Mouse (Mus musculus): ENCODE measurements around the gene Slx1b.
"Not testable (repeated sequence)": the region's sequence is repeated elsewhere in the genome, so short reads cannot be mapped to it uniquely, and the experiment has no call there.

Gene Slx1b

DNA sequence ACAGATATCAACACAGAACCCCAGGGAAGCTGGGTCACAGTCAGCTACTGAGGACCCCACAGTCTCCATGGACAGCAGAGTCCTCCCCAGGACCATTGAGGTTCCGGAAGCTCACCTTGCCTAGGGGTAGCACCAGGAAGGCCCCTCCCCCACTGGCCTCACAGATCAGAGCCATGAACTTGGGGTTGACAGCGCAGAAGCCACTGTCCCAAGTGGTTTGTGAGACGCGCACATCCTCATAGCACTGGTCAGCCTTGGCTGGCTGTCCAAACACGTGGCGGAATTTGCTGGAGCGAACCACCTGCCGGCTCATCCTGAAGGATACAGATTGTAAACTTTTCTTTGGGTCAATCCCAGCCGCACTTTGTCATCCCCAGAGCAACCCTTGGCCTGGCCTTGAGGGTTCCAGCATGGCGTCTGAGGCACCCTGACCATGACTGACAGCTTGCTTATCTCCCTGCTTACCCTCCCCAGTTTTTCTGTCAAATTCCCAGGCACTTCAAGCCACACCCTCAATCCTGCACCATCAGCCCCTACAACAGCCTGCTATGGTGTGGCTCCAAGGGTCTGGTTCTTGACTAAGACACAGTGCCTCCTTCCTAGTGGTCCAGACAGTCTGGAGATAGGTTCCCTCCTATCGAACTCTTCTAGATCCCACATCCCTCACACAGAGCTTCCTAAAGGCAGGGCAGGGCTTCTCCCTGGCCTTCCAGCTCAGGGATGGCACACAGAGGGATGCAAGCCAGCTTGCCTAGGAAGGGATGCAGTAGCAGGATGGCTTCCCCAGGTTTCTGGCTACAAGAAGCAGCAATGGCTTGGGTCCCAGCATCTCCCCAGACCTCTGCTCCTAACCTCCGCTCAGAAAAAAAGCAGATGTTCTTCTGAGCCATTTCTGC lies 7.5 kb upstream of the Slx1b start:
- in situ Hi-C loops (cut with MboI, MseI): no loop called here

DNA sequence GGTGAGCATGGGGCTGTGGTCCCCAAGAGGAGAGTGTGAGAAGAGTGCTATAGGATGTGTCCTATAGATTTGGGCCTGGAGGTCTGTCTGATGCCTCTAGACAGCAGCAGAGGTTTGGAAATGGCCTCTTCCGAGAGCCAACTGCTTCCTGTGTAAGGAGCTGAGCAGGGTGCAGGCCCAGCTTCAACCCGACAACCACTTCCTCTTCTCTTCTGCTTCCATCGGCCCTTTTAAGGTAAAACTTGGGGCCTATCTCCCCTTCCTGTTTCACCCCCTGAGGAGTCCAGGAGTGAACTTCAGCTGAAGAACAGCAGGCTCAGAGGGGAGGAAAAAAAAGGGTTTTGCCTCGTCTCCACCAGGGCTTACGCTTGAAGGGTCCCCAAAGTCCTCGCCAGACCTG lies 6.8 kb upstream of the Slx1b start:
- in situ Hi-C loops (cut with MboI, MseI): no loop called here

DNA sequence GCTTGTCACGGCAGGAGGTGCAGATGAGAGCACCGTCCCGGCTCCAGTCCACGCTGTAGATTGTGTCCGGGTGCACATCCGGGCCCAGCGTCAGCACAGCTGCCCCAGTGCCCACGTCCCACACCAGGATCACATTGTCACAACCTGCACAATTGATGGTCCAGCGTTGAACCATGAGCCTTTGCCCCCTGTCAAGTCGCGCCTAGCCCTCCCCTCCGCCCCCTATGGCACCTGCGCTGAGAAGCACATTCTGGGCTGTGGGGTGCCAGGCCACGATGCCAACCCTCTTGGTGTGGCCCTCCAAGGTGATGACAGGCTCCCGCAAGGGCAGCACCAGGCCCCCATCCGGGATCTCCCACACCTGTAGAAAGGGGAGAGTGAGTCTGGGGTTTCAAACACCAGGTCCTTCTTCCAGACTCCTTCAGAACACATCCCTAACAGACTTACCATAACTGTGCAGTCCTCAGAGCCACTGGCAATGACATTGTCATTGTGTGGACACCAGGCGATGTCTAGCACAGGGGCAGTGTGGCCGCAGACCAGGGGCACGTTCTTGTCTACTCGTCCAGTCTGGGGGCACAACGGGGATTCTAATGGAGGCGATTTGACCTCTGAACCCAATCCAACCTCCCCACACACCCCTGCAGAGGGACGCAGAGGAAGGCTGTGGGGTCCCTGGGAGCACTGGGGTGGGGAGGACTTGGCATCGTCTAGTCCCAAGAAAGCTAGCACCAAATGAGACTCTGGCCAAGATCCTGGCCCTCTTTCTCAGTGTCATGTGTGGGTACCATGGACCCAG lies 6.2 kb upstream of the Slx1b start:
- in situ Hi-C loops (cut with MboI, MseI): no loop called here

DNA sequence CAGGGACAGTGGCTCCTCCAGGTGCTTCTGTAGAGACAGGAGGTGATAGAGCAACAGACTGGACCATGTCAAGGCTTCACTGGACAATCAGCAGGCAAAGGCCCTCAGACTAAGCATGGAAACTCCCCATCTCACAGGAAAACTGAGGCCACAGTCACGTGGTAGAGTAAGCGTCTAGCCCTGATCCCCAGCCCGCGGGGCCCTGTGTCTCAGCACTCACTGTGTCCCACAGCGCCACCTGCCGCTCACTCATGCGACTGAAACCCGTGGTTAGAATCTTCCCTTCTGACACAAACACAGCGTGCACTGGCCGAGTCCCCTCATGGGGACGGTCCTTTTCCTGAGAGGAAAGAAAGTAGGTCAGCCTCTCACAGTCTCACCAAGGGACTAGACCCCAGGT lies 5.5 kb upstream of the Slx1b start:
- in situ Hi-C loops (cut with MboI, MseI): no loop called here

DNA sequence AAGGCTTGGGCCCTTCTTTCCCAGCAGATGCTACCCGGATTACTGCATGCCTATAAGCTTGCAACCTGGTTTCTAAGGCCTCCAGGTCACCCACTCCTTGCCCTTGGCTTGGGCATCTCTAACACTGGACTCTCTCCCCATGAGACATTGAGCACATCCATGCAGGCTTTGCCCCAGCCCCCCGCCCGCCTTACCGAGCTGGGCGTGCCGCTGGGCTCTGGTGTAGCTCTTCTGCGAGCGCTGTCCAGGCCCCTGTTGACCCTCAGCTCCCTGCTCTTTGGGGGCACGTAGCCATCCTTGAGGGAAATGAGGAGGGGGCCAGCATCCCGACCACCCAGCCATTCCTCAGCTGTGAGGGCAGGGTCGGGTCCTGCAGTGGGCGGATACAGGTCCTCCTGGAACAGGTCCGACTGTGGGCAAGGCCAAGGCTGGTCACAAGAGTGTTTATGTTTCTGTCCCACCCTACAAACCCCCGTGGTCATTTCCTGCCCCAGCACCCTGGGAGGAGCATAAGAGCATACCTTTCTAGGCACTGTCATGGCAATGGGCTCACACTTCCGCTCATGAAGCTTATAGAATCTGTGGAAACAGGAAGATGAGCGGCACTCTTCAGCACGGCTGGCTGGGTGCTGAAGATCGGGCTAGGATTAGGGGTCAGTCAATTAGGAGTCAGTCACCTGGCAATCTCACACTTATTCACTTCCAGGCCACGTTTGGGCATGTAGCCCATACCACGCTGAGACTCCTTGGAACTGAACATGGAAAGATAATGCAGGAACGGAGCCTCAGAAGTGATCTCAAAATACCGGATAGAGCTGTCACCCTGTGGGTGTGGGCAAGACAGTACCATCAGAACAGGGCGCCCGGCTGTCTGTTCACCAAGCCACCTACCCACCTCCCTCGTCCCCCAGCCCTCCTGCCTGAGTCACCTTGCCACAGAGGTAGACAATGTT lies 4.8 kb upstream of the Slx1b start:
- in situ Hi-C loops (cut with MboI, MseI): no loop called here

DNA sequence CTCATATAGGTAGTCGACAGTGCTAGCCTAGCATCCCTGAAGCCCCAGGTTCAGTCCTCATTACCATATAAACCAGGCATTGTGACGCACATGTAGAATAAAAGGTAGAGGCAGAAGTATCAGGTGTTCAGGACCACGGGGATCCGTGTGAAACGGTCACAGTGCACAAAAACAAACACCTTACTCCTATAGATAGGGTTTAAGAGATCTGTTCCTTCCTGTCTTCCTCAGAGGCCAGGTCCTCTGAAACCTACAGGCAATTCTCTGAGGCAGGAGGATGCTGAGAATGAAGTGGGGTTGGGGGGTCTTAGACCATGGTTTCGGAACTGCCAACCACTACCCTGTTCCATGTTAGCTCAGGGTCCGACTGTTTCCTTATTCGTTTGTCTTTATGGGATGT lies 2.3 kb upstream of the Slx1b start:
- in situ Hi-C loops (cut with MboI, MseI): no loop called here

DNA sequence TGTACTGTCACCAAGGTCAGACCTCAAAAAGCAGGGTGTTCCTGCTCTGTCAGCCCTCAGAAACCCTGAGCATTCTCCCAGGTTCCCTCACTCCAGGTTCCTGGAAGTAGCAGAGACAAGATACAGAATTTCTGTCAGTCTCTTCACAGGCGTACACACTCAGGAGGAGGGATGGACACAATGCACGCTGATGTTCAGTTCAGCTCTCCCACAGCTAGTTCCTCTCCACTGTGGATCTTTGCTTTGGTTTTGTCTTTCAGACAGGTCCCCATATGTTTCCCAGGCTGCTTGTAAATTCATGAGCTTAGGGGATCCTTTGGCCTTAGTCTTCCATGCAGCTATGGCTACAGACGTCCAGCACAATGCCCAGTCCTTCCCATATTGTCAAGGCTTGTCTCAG lies 1.3 kb upstream of the Slx1b start:
- in situ Hi-C loops (cut with MboI, MseI): no loop called here

DNA sequence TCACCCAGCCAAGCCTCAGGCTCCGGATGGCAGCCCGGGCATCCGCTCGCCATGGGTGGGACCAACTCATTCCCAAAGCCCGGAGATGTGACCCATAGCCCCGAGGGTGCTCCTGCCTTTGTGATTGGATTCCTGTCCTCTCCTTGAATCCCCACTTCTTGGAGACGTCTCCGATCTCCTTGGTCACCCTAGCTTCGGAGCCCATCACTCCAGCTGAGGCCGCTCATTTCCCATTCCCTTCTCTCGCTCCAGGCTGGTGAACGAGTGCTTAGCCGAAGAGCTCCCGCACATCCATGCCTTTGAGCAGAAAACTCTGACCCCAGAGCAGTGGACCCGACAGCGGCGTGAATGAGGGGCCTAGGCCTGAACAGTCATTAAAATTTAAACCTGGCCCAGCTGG lies 719 bp upstream of the Slx1b start:
- in situ Hi-C loops (cut with MboI, MseI): no loop called here

DNA sequence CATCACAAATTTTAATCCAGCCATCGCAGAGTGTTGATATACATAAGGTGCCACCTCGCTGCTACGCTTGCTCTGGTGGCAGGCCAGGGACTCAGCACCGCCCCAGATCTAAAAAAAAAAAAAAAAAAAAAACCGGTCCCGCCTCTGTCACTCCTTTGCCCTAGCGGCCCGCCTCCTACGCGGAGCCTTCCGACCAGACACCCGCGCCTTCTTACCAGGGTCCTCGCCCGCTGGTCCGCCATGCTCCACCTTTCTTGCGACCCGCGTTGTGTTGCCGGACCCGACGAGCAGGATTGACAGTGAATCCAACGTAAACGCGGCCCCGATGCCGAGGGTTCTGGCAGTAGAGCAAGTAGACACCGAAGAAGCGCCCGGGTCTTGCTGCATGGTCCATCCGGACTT lies 373 bp downstream of the Slx1b start, which contains the start of gene Bola2:
Bola2 (plus strand) TSS at position 192 of the 402 bp plus-strand sequence.
- in situ Hi-C loops (cut with MboI, MseI): no loop called here

DNA sequence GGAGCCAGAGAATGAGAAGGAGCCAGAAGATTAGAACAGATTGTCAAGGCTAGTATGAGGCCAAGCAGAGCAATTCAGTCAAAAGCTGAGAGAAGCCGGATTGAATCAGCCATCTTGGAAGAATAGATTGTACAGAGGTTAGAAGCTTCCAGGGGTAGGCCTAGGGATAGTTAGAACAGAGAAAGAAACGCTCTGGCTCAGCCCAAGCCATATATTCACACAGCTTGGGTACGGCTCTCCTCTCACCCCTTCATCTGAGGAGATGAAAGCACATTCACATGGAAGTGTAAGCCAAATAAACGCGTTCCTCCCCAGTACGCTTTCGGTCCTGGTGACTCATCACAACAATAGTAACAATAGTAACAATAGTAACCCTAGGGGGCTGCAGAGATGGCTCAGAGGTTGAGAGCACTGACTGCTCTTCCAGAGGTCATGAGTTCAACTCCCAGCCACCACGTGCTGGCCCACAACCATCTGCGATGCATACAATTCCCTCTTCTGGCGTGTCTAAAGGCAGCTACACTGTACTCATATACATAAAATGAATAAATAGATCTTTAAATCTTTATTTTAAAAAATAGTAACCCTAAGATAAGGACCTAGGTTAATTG lies 1.0 kb downstream of the Slx1b start:
- in situ Hi-C loops (cut with MboI, MseI): loop anchor here (5.0 kb wide), 3 partner anchors 37 to 132 kb away; partner anchors contain the start of gene Sgf29 (in 1 of the 2)

DNA sequence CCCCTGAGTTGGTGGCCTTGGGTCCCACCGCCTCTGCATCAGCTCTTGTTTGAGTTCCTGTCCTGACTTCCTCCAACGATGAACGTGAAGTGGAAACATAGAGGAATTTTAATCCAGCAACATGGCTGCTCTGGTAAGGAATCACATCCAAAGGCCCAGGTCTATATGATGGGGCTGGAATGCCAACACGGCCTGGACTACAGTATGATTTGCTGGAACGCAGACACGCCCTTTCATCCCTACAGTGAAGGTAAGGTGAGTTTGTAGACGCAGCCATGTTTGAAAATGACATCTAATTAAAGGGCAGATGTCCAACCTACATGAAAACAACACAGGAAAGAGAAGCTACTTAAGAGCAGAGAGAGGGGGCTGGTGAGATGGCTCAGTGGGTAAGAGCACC lies 1.8 kb downstream of the Slx1b start:
- in situ Hi-C loops (cut with MboI, MseI): loop anchor here (5.0 kb wide), 3 partner anchors 36 to 131 kb away; partner anchors contain the start of gene Sgf29 (in 1 of the 2)

DNA sequence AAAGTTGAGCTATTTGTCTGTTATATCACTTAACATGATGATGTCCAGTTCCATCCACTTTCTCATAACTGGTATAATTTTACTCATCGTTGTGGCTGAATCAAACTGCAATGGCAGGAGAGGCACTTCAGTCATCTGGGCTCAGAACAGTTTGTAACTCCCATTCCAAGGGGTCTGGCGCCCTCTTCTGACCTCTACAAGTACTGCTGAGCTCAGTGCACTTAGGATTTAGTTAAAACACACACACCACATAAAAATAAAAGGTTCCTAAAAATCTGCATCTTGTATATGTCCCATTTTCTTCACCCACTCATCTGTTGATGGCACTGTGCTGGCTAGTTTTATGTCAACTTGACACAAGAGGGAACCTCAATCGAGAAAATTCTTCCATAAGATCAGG lies 2.3 kb downstream of the Slx1b start:
- in situ Hi-C loops (cut with MboI, MseI): loop anchor here (5.0 kb wide), 3 partner anchors 36 to 131 kb away; partner anchors contain the start of gene Sgf29 (in 1 of the 2)

DNA sequence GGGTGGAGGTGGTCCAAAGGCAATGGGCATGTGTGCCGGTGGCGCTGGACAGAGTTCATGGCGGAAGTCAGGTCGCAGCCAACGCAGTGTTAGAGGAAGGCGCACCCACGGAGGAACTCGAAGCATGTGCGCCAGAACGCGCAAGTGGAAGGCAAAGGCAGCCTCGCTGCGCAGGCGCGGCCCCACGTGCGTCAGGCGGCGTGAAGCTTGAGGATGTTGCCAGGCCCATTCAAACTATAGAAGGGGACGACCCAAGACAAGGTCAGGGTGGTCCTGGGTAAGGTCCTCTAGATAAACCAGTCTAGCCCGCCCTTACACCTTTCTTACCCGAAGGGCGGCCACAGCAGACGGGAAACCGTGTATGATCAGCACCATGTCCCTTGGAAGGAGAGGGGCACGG lies 3.2 kb downstream of the Slx1b start:
- in situ Hi-C loops (cut with MboI, MseI): loop anchor here (5.0 kb wide), 3 partner anchors 35 to 130 kb away; partner anchors contain the start of gene Sgf29 (in 1 of the 2)

DNA sequence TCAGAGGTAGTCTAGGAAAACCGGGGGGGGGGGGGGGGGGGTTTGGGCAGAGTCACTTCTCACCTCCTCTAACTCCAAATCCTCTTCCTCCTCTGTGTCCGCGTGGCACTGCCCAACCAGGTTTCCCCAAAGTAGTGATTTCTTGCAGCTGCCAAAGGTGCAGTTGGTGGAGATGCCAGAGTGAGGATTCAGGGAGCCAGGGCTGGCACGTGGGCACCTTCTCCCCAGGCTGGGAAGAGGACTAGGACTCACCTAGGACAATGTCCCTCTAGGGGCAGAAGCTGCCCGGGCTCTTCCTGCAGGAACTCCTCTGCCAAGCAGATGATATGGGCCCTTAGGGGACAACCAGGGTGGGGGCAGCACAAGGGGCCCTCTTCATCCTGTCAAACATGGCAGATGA lies 3.9 kb downstream of the Slx1b start:
- in situ Hi-C loops (cut with MboI, MseI): loop anchor here (5.0 kb wide), 3 partner anchors 34 to 129 kb away; partner anchors contain the start of gene Sgf29 (in 1 of the 2)

DNA sequence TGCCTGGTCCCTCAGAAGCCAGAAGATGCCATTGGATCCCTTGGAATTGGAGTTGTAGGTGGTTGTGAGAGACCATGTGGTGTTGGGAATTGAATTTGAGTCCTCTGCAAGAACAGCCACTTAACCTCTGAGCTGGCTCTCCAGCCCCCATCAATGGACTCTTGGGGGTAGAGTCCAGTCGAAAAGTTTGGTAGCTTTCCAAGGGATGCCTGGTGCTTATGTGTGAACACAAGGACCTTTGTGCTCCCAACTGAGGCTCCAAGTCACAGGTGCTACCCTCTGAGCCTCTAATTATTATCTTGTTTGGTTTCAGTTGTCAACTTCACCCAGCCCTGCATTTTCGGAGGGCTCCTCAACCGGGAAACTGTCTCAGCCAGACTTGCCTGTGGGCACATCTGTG lies 4.8 kb downstream of the Slx1b start:
- in situ Hi-C loops (cut with MboI, MseI): loop anchor here (5.0 kb wide), 3 partner anchors 33 to 128 kb away; partner anchors contain the start of gene Sgf29 (in 1 of the 2)

DNA sequence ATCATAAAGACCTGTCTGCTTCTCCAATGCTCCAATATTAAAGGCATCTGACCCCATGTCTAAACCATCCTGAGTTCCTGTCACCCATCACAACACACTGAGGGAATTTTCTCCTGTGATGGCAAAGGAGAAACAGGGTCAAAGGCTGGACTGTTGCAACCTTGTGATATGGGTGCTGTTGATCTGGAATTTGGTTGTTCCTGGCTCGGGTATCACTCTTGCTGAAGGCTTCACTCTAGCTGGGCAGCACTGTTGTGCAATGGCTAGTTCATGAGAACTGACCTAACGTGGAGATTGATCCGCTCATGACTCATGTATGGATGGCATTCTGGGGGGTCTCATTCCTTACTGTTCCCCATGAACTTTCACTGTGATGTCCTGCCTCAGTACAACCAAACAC lies 6.6 kb downstream of the Slx1b start:
- in situ Hi-C loops (cut with MboI, MseI): no loop called here

DNA sequence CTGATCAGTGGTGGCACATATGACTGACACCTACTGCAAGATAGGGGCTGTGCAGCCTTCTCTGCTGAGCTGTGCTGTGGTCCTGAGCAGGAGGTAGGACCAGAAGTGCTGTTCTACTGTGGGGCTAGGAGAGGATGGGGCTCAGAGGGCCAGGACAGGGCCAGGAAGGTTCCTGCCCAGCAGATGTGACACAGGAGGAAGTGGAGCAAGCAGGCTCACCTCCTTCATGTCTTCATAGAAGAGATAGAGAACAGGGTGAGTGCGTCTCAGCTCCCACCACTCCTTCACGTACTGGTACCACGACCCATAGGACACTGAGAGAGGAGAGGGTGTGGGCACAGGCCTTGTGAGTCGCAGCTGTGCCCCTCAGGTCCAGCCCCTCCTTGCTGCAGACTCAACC lies 7.4 kb downstream of the Slx1b start:
- in situ Hi-C loops (cut with MboI, MseI): not testable (repeated sequence)

DNA sequence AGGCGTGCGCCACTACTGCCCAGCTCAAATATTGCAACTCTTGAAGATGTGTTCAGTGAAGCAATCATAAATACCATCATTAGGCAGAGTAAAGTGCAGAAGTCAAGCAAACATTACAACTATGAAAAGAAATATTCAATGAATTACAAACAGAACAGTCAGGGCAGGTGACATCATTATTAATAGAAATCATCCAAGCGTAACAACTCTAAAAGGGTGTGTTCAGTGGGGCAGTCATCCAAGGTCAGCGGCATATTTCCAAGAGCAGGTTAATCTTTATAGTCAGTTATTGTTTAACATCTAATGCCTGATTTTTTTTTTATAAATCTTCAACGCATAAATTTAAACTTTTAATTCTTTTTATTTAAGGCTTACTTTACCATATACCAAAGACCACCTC lies 14.4 kb downstream of the Slx1b start:
- in situ Hi-C loops (cut with MboI, MseI): no loop called here

DNA sequence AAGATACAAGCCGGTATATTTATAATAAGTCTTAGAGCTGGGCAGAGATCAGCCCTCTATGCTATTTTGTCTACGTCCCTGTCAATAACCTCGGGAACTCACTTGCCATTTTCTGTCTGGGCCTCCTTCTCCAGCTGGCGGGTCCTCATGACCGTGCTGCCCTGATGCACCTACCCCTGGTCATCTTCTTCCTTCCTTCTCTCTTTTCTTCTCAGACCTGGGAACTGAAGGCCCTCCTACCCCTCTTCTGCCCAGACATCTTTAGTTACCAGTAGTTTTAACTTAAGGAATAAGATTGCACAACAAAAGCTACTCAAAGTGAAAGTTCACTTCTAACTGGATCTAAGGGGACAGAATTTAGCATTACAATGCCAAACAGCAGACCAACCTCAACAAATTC lies 15.9 kb downstream of the Slx1b start:
- in situ Hi-C loops (cut with MboI, MseI): no loop called here

DNA sequence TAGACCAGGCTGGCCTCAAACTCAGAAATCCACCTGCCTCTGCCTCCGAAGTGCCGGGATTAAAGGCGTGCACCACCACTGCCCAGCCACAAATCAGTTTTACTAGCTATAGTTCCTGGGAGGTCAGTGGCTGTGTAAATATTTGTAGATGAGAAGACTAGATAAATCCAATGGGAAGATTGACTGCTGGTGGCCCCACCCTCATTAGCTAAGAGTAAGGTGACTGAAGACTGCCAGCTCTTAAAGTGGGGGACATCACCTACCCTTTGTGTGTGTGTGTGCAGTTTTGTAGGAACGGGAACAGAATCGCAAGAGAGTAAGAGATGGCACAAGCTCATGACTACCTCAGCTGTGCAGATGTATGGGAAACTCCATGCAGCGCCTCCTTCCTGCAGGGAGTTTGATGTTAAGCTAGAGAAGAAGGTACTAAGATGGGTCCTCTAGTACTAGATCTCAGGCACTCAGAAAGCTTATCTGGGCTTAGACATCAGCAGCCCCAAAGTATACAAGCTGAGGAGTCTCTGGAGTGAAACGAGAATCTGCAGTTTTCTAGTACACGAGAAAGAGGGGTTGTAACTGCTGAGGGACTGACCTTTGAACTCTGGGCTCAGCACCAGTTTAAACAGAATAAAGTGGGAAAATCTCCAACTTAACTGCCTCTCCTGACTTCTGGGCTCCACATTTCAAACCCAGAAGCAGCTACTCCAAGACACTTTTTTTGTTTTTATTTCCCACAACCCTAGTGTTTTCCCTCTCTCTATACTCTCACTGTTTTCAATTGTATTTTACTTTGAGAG lies 16.8 kb downstream of the Slx1b start:
- in situ Hi-C loops (cut with MboI, MseI): no loop called here

All from T-helper 17 cell (primary cell).